Mouse (Mus musculus): ENCODE results near the gene Defb20. TPM values are rescaled to one million over a fixed set of nuclear protein-coding genes. Genes with fewer than 3 reads are reported as not detected.
"Not testable (repeated sequence)": the region's sequence is repeated elsewhere in the genome, so short reads cannot be mapped to it uniquely, and the experiment has no call there.

Defb20 gene
- not detected for total RNA-seq (2021)
- long read RNA-seq, experiment 1: 0 reads
- long read RNA-seq, experiment 2: 0 reads

GRCm38 (mm10) chr2:152476763-152477162 is at the start of gene Defb20:
Gene Defb20 (plus strand): TSS chr2:152477063.
- DNase-seq: no peak

- DNase-seq: no peak
These were observed 49.4 kb upstream of the Defb20 start for GRCm38 (mm10) chr2:152427493-152427892.

- not testable (repeated sequence) for DNase-seq
These were observed 48.4 kb upstream of the Defb20 start for GRCm38 (mm10) chr2:152428481-152428880.

DNA sequence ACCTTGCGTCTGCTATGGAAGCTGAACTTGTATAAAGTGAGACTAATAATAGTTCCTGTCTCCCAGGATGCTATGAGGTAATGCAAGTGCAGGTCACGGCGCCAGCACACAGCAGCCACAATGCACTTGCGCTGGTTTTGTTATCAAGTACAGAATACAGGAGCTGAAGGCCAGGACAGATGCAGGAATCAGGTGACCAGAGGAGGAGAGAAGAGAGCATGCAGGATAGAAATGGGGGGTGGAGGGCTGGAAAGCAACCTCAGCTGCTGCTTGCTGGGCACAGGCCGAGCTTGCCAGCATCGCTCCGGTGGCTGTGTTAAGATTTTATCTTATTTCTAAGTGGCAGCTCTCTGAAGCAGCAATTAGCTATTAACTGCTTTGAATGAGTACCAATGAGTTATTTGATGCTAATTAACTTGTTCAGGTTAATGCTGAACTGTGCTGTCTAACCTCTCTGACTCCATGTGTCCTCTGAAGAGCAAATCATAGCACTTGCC is 40.4 kb upstream of the Defb20 start:
- no peak for DNase-seq

- DNase-seq: peak; percentile 91
These were observed 39.6 kb upstream of the Defb20 start for GRCm38 (mm10) chr2:152436983-152437860.

GRCm38 (mm10) chr2:152438963-152439362 is 37.9 kb upstream of the Defb20 start:
- DNase-seq: no peak

GRCm38 (mm10) chr2:152439833-152440232 is 37.0 kb upstream of the Defb20 start:
- DNase-seq: no peak

- DNase-seq: no peak
These were observed 34.5 kb upstream of the Defb20 start for GRCm38 (mm10) chr2:152442322-152442721.

- no peak for DNase-seq
These were observed 33.6 kb upstream of the Defb20 start for GRCm38 (mm10) chr2:152443281-152443680.

DNA sequence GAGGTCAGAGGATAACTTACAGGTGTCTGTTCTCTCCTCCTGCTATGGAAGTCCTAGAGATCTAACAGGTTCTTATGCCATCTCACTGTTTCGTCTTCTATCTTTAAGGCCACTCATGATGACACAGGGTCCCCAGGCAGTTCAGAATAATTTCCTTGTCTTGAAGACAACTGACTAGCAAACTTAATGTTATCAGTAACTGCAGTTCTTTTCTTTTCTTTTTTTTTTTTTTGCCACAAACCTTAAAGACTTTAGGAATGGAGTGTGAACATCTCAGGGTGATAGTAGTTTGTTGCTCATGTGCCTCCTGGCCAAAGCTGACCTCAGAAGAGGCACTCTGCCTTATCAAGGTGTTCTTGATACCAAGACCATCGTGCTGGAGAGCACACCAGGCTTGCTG is 30.2 kb upstream of the Defb20 start:
- no peak for DNase-seq

DNA sequence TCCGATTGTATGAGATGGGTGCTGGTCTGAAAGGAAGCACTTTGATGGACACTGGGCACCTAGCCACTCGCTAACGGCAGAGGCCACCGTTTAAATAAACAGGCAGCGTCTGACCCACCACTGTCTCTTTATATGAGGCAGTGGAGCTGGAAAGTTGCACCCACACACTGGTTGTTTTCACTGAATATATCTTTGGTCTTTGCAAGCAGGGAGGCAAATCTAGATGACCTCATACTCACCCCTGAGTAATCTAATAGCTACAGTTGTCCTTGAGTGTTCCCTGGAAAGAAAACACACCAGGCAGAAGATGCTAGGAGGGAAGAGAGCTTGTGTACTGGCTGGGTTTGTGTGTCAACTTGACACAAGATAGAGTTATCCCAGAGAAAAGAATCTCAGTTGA is 29.4 kb upstream of the Defb20 start:
- no peak for DNase-seq

- DNase-seq: peak; percentile 53
These were observed 26.6 kb upstream of the Defb20 start for GRCm38 (mm10) chr2:152450241-152450640.

DNA sequence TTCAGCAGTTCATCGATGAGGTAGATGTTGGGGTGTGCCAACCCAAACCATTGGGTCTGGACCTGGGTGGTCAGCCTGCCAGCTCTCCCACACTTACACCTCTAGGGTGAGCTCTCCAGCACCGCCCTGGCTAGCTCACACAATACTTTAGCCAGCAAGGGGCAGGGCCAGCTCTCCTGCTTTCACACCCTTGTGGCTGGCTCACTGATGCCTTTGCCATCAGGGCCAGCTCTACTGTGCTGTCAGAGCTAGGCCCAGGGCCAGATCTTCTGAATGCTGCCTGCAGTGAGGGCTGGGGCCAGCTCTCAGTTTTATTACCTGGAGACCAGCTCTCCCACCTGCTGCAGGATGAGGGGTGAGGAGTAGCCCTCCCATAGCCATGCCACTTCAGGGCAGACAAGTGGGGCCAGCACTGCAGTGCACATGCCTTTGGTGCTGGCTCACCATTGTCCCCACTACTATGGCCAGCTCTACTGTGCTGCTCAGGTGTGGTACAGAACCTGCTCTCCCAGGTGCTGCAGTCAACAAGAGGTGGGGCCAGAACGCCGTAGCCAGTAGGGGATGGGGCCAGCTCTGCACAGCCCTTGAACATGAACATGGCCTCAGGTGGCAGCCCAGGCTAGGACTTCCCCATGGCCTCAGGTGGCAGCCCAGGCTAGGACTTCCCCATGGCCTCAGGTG is 24.6 kb upstream of the Defb20 start:
- DNase-seq: peak; percentile 17

DNA sequence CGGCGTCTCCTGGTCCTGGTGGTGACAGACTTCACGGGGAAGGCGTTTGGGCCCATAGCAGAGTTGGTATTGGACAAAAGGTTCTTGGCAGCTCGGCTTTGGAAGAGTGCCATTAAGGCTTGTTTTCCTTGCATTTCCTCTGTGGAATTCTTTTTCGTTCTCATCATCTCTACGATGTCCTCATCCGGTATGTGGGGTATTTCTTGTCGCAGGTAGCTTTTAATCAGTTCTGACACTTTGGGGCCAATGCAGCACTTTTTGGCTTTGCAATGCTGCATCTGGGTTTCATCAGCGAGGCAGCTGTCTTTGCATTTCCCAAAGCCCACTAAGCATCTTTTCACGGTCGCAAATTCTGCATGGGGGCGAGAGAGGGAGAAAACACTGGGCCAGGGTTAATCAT is 17.6 kb upstream of the Defb20 start:
- DNase-seq: no peak

DNA sequence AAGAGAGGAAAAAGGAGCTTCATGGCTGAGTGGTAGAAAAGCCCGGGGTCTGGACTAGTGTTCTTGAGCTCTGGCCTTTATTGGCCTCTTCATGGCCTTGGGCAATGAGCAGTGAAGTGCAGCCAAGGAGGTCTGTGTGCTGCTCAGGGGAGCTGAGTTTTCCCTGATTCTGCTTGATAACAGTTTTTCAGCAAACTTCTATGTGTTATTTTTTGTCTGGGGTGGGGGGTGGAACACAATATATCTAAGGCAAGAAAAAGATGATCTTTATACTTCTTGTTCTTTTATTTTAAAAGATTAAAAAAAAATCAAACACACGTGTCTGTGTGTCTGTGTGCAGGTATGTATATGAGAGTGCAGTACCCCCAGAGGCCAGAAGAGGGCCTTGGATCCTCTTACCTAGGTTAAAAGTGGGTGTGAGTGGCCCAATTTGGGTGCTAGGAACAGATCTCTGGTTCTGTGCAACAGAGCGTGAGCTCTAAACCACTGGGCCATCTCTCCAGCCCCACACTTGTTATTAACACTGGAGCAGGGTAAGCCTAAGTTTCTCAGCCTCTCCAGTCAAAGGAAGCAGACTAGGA is 12.2 kb upstream of the Defb20 start, which contains the start of gene Defb23:
Gene Defb23 (minus strand): TSS at position 51 of the 581 bp plus-strand sequence.
- no peak for DNase-seq

DNA sequence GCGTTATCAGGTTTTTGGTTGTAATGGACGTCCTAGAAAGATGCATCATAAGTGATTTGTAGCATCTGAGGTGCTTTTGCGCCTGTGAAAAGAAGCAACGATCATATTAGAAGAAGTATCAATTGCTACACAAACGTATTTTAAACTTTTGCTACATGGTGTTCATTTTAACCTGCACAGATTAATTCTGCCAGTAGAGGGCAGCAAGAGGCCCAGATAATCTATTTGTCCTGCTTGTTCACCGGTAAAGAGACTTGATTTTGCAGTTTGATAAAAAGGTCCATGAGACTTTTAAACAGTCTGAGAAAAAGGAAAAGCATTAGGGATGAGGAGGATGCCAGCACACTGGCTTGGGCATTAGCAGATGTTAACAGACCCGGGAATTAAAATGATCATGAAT is 5.9 kb upstream of the Defb20 start:
- peak; percentile 28 for DNase-seq

DNA sequence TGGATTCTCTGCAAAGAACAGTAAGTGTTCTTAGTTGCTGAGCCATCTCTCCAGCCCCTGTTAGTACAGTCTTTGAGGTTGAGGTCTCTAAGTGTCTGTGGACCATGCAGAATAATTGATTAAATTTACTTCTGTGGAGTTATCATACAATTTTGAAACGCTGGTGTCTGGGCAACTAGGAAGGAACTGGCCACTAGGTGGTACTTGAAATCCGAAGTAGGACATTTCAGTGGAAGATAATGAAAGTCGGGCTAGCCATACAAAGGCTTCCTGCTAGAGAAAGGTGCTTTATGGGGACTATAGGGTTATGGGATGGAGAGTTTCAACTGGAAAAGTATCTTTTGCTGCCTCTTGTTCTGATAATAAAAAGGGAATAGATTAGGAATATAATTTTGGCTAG is 4.4 kb upstream of the Defb20 start:
- no peak for DNase-seq

- DNase-seq: no peak
These were observed 4.0 kb downstream of the Defb20 start for GRCm38 (mm10) chr2:152480881-152481280.

GRCm38 (mm10) chr2:152481726-152482125 is 4.9 kb downstream of the Defb20 start:
- DNase-seq: no peak

DNA sequence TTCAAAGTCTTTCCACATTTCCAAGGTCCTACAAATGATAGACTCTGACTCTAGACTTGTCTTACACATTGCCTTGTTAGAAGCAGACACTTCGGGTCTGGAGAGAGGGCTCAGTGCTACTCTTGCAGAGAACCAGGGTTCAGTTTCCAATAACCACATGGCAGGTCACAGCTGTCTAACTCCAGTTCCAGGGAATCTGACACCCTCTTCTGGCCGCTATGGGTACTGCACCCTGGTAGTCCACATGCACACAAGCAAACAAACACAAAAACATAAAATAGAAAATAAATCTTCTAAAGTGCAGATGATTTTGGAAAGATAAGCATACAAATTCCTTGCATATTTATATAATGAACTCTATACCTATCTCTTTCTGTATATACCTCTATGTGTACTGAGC is 10.2 kb downstream of the Defb20 start:
- peak; percentile 7 for DNase-seq

DNA sequence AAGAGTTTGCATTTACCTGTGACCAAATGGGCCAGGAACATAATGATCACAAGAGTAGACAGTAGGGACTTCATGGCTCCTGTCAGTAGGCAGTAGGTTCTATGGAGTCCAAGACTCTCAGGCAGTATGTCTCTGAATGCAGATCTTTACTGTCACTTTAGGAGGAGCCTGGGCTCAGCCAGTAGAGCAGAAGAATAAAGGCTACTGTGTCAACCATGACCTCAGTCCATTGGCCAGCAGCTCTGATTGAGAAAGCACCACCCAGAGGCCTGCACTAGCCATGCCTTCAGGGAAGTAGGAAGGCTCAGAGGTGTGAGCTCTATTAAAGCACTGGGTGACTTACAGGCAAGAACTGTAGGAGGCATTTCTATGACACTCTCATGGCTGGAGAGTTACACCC is 13.2 kb downstream of the Defb20 start, which contains the start of gene Defb22:
Gene Defb22 (minus strand): TSS at position 101 of the 400 bp plus-strand sequence.
- DNase-seq: no peak

DNA sequence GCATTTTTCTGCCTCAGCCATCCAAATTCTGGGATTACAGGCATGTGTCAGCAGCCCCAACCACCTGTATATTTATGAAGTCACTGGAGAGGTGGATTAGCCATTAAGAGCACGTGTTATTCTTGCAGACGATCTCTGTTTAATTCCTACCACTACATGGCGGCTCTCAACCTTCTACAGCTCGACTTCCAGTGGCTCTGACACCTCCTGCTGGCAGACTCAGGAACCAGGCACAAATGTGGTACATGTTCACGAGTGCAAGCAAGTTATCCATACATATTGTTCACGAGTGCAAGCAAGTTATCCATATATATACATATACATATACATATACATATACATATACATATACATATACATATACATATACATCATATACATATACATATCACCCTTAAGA is 16.3 kb downstream of the Defb20 start:
- DNase-seq: no peak

- DNase-seq: no peak
These were observed 21.2 kb downstream of the Defb20 start for GRCm38 (mm10) chr2:152498020-152498419.

All from gastrocnemius, postnatal 10 days (tissue).